Mouse (Mus musculus): ENCODE results near the gene Kcnd1.
A peak's percentile ranks its signal among the peaks of the same experiment; 100 is the strongest.

- peak; percentile 27; the same call in 1 of the 2 replicates for TF ChIP-seq CTCF (IDR thresholded peaks at IDR 0.05; ENCODE audit: low read depth, low read length)
- no peak for TF ChIP-seq POLR2A (IDR thresholded peaks at IDR 0.05; ENCODE audit: extremely low read depth, insufficient read depth, low read length)
Measured at GRCm38 (mm10) chrX:7772766-7773165, 49.3 kb upstream of the Kcnd1 start.
